Mouse (Mus musculus): ENCODE data around the gene Arvcf. TPM values are rescaled to one million over a fixed set of nuclear protein-coding genes. Genes with fewer than 3 reads are reported as not detected.
A peak's percentile ranks its signal among the peaks of the same experiment; 100 is the strongest.

Arvcf gene
- polyA plus RNA-seq, 1 experiment from 2014 or later, result 30.8 TPM

DNA sequence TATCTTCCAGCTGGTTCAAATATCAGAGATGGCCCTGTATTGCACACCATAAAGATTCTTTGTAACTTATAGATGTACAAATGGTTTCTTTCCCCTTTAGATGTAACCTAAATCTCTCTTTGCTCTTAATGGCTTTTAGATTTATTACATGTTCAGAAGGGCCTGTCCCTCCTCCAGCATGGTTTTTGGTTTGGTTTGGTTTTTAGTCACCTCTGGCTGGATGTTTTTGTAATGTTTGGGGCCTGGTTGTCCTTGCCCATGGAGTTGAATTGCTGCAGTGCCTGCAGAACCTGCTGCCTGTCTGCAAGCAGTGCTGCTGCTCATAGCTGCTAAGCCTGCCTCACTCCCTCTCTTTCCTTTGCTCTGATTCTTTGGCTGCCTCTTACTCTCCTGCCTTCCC is 99.3 kb downstream of the Arvcf start:
- H3K9ac ChIP-seq, result no peak overlapping the region
- DNase-seq, result no peak
- TF ChIP-seq CTCF (IDR thresholded peaks at IDR 0.05; ENCODE audit: low read depth), result no peak
- H3K4me2 ChIP-seq, result no peak overlapping the region
- no peaks in the 10 kb centered on the region for H3K9me3 ChIP-seq (ENCODE audit: low read depth, low read length)
- no peak for ATAC-seq (ENCODE audit: insufficient read depth)
- peaks cover 9% of the 10 kb centered on the region; the same call in 1 of the 2 replicates for H3K4me1 ChIP-seq (ENCODE audit: insufficient read depth)
- H3K36me3 ChIP-seq (ENCODE audit: insufficient read depth), result no peaks in the 10 kb centered on the region
- H3K27me3 ChIP-seq (ENCODE audit: insufficient read depth, low read length), result no peaks in the 10 kb centered on the region
- H3K27ac ChIP-seq (ENCODE audit: low read depth), result no peak overlapping the region
- no peak overlapping the region for H3K4me3 ChIP-seq (ENCODE audit: low read depth, low read length)

GRCm38 (mm10) chr16:18448104-18448503 is 100.1 kb downstream of the Arvcf start:
- H3K27ac ChIP-seq (ENCODE audit: low read depth), result no peak overlapping the region
- peak; percentile 47 for DNase-seq

DNA sequence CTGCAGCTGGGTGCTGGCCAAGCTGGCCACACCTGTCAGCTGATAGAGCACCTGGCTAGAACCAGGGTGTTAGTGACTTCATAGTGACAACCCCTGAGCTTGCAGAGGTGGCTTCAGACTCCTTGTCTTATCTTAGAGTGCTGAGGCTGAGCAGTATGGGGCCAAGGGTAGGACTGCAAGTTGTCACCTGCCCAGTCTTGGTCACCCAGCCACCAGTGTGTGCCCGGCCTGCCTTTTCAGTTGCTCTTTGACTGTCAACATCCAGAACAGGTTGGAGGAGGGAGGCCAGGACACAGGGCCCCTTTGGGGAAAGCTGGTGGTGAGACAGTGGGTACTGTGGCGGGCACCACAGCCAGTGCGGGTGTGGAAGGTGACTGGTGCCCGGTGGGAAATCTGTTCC is 101.0 kb downstream of the Arvcf start:
- TF ChIP-seq CTCF (IDR thresholded peaks at IDR 0.05; ENCODE audit: low read depth), result no peak
- WGBS, result 83% methylated on average over 4 of the region's 4 CpGs
- H3K36me3 ChIP-seq (ENCODE audit: insufficient read depth), result no peaks in the 10 kb centered on the region
- no peak overlapping the region for H3K4me3 ChIP-seq (ENCODE audit: low read depth, low read length)
- H3K27me3 ChIP-seq (ENCODE audit: insufficient read depth, low read length), result no peaks in the 10 kb centered on the region
- ATAC-seq (ENCODE audit: insufficient read depth), result no peak
- H3K9ac ChIP-seq, result no peak overlapping the region
- peaks cover 9% of the 10 kb centered on the region; the same call in 1 of the 2 replicates for H3K4me1 ChIP-seq (ENCODE audit: insufficient read depth)
- no peak for DNase-seq
- H3K9me3 ChIP-seq (ENCODE audit: low read depth, low read length), result no peaks in the 10 kb centered on the region
- no peak overlapping the region for H3K27ac ChIP-seq (ENCODE audit: low read depth)
- no peak overlapping the region for H3K4me2 ChIP-seq

More at GRCm38 (mm10) chr16:18448104-18448503, 100.1 kb downstream of the Arvcf start:
- no peaks in the 10 kb centered on the region for H3K27me3 ChIP-seq (ENCODE audit: insufficient read depth, low read length)
- H3K9ac ChIP-seq, result no peak overlapping the region
- no peaks in the 10 kb centered on the region for H3K9me3 ChIP-seq (ENCODE audit: low read depth, low read length)
- no peak for ATAC-seq (ENCODE audit: insufficient read depth)
- H3K36me3 ChIP-seq (ENCODE audit: insufficient read depth), result no peaks in the 10 kb centered on the region
- no peak for TF ChIP-seq CTCF (IDR thresholded peaks at IDR 0.05; ENCODE audit: low read depth)
- H3K4me1 ChIP-seq (ENCODE audit: insufficient read depth), result peaks cover 9% of the 10 kb centered on the region; the same call in 1 of the 2 replicates
- whole genome bisulfite sequencing, result 22% methylated on average over 6 of the region's 6 CpGs
- no peak overlapping the region for H3K4me3 ChIP-seq (ENCODE audit: low read depth, low read length)
- H3K4me2 ChIP-seq, result no peak overlapping the region

- H3K4me2 ChIP-seq, result no peak overlapping the region
- H3K9me3 ChIP-seq (ENCODE audit: low read depth, low read length), result no peaks in the 10 kb centered on the region
- H3K4me1 ChIP-seq (ENCODE audit: insufficient read depth), result peaks cover 9% of the 10 kb centered on the region; the same call in 1 of the 2 replicates
- TF ChIP-seq CTCF (IDR thresholded peaks at IDR 0.05; ENCODE audit: low read depth), result no peak
- no peaks in the 10 kb centered on the region for H3K27me3 ChIP-seq (ENCODE audit: insufficient read depth, low read length)
- H3K36me3 ChIP-seq (ENCODE audit: insufficient read depth), result 0 out of 2 replicates have a peak, but pooled peaks cover under 1% of the 10 kb centered on the region
- ATAC-seq (ENCODE audit: insufficient read depth) (0 out of 2 replicates have a peak, but pooled peaks have one; percentile 12), DNase-seq (peak; percentile 25)
- H3K27ac ChIP-seq (ENCODE audit: low read depth), result no peak overlapping the region
- 42% methylated on average over 9 of the region's 9 CpGs for WGBS
- no peak overlapping the region for H3K9ac ChIP-seq
- H3K4me3 ChIP-seq (ENCODE audit: low read depth, low read length), result no peak overlapping the region
These were observed 103.7 kb downstream of the Arvcf start for GRCm38 (mm10) chr16:18451486-18452181.

DNA sequence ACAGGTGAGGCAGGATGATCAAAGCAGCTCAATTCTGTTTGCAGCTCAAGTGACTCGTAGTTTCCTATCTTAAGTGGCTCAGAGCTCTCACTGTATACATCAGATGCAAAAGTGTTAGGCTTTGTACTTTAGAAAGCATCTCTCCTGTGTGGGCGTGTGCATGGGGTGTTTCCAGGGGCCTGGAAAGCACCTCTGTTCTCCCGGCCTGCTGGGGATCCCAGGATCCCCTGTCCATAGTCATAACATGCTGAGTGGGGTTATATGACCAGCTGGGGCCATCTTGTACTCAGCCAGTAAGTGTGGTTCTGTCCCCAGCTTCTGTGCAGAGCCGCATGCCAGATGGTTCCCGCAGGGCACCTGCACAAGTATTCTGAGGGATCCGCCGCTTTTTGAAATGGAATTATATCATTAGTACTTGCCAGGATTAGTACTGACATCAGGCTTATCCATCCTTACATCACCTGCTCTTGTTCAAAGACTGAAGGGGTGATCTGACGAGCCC is 104.4 kb downstream of the Arvcf start:
- Histone ChIP-seq H3K9me3 (ENCODE audit: low read depth, low read length) (no peaks in the 10 kb centered on the region), H3K27ac (ENCODE audit: low read depth) (no peak overlapping the region), H3K9ac (no peak overlapping the region), H3K4me3 (ENCODE audit: low read depth, low read length) (no peak overlapping the region), H3K4me1 (ENCODE audit: insufficient read depth) (peaks cover 9% of the 10 kb centered on the region; the same call in 1 of the 2 replicates), H3K4me2 (no peak overlapping the region), H3K27me3 (ENCODE audit: insufficient read depth, low read length) (no peaks in the 10 kb centered on the region), H3K36me3 (ENCODE audit: insufficient read depth) (peaks cover 8% of the 10 kb centered on the region)
- 74% methylated on average over 8 of the region's 8 CpGs for WGBS
- ATAC-seq (ENCODE audit: insufficient read depth) (no peak), DNase-seq (no peak)
- TF ChIP-seq CTCF (IDR thresholded peaks at IDR 0.05; ENCODE audit: low read depth), result no peak

DNA sequence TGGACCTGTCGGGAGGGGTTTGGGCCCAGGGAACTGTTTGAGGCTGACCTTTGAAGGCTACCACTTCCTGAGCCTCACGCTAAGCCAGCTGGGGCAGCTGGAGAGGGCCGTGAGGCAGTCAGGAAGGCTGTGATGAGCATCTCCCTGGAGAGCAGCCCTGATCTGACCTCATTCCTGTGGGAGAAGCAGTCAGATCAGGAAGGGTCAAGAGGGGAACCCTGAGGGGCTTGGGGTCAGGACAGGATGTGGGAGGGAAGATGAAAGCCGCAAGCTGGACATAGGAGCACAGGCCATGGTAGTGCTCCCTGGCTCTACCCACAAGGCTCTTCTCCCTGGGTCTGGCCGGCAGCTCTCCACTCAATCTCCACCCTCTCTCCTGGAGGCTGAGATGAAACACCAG is 105.9 kb downstream of the Arvcf start:
- Histone ChIP-seq H3K9me3 (ENCODE audit: low read depth, low read length) (no peaks in the 10 kb centered on the region), H3K27ac (ENCODE audit: low read depth) (no peak overlapping the region), H3K4me1 (ENCODE audit: insufficient read depth) (peaks cover 6% of the 10 kb centered on the region; the same call in 1 of the 2 replicates), H3K36me3 (ENCODE audit: insufficient read depth) (peaks cover 16% of the 10 kb centered on the region), H3K27me3 (ENCODE audit: insufficient read depth, low read length) (no peaks in the 10 kb centered on the region), H3K9ac (no peak overlapping the region), H3K4me3 (ENCODE audit: low read depth, low read length) (no peak overlapping the region), H3K4me2 (no peak overlapping the region)
- 41% methylated on average over 5 of the region's 5 CpGs for WGBS
- DNase-seq, result no peak
- no peak for TF ChIP-seq CTCF (IDR thresholded peaks at IDR 0.05; ENCODE audit: low read depth)
- ATAC-seq (ENCODE audit: insufficient read depth), result no peak

DNA sequence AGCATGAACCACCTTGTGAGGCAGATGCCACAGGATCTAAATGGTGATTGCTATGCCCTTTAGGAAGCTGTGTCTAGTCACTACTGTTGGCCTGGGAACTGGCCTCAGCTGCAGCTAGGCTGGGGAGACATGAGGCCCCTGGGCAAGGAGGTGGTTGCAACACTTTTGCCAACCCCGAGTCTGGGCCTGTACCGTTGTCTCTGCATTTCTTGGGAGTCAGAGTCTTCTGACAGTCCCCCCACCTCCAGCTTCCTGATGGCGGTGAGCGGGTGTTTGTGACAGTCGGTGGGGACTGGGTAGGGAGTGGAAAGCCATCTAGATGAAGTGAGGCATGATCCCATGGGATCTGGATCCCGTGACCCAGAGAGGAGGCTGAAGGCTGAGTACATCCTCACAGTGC is 107.4 kb downstream of the Arvcf start:
- H3K9me3 ChIP-seq (ENCODE audit: low read depth, low read length), result no peaks in the 10 kb centered on the region
- H3K27me3 ChIP-seq (ENCODE audit: insufficient read depth, low read length), result no peaks in the 10 kb centered on the region
- H3K4me2 ChIP-seq, result no peak overlapping the region
- no peak overlapping the region for H3K9ac ChIP-seq
- no peak overlapping the region for H3K27ac ChIP-seq (ENCODE audit: low read depth)
- no peak overlapping the region for H3K4me3 ChIP-seq (ENCODE audit: low read depth, low read length)
- 75% methylated on average over 6 of the region's 6 CpGs for WGBS
- no peak for ATAC-seq (ENCODE audit: insufficient read depth)
- peaks cover 16% of the 10 kb centered on the region for H3K36me3 ChIP-seq (ENCODE audit: insufficient read depth)
- H3K4me1 ChIP-seq (ENCODE audit: insufficient read depth), result peaks cover 19% of the 10 kb centered on the region
- no peak for TF ChIP-seq CTCF (IDR thresholded peaks at IDR 0.05; ENCODE audit: low read depth)
- no peak for DNase-seq

MicroRNAs within 50 kb of the gene (microRNA counts, 519-probe panel; counts per million panel counts)
- microRNA mmu-miR-185, result 2,887 counts per million, percentile 55 among the panel's probes with 10 or more counts

Small RNAs within 50 kb of the gene (microRNA-seq; reads per million reads assigned to microRNA genes)
- gene Gm26219 (ENCODE audit: borderline number of aligned reads) (not detected), gene Mir185 (ENCODE audit: borderline number of aligned reads) (290 reads per million, percentile 60 among the genes with 10 or more reads in this experiment)

Other genes starting within 250 kb of the Arvcf start
- gene Rtn4r, start 220.5 kb upstream of the Arvcf start, polyA plus RNA-seq (2014; fragmentation: Nextera tagmentation; extraction: Ambion mirVana), result 1.3 and 1.7 TPM in 2 replicates
- not detected in 2 replicates for gene Ccdc188, start 130.3 kb upstream of the Arvcf start, polyA plus RNA-seq (2014; fragmentation: Nextera tagmentation; extraction: Ambion mirVana)
- 22.0 and 23.8 TPM in 2 replicates for gene Zdhhc8, start 113.0 kb upstream of the Arvcf start, polyA plus RNA-seq (2014; fragmentation: Nextera tagmentation; extraction: Ambion mirVana)
- 74.1 and 81.3 TPM in 2 replicates for gene Trmt2a, start 99.5 kb upstream of the Arvcf start, polyA plus RNA-seq (2014; fragmentation: Nextera tagmentation; extraction: Ambion mirVana)
- 776 and 804 TPM in 2 replicates for gene Ranbp1, start 99.5 kb upstream of the Arvcf start, polyA plus RNA-seq (2014; fragmentation: Nextera tagmentation; extraction: Ambion mirVana)
- 1.5 and 2.5 TPM in 2 replicates for gene Gm49776, start 89.9 kb upstream of the Arvcf start, polyA plus RNA-seq (2014; fragmentation: Nextera tagmentation; extraction: Ambion mirVana)
- 42.2 and 44.4 TPM in 2 replicates for gene Dgcr8, start 58.9 kb upstream of the Arvcf start, polyA plus RNA-seq (2014; fragmentation: Nextera tagmentation; extraction: Ambion mirVana)
- 23.6 and 27.2 TPM in 2 replicates for gene Tango2, start 79 bp upstream of the Arvcf start, polyA plus RNA-seq (2014; fragmentation: Nextera tagmentation; extraction: Ambion mirVana)
- 18.7 and 21.5 TPM in 2 replicates for gene Txnrd2, start 78.2 kb downstream of the Arvcf start, polyA plus RNA-seq (2014; fragmentation: Nextera tagmentation; extraction: Ambion mirVana)
- 89.4 and 97.0 TPM in 2 replicates for gene Comt, start 78.7 kb downstream of the Arvcf start, polyA plus RNA-seq (2014; fragmentation: Nextera tagmentation; extraction: Ambion mirVana)
- gene Gnb1l, start 150.5 kb downstream of the Arvcf start, polyA plus RNA-seq (2014; fragmentation: Nextera tagmentation; extraction: Ambion mirVana), result 16.2 and 17.6 TPM in 2 replicates
- 4.2 and 4.8 TPM in 2 replicates for gene Rtl10, start 150.7 kb downstream of the Arvcf start, polyA plus RNA-seq (2014; fragmentation: Nextera tagmentation; extraction: Ambion mirVana)
- gene Tbx1, start 242.5 kb downstream of the Arvcf start, polyA plus RNA-seq (2014; fragmentation: Nextera tagmentation; extraction: Ambion mirVana), result 12.0 and 15.8 TPM in 2 replicates

All from lung, embryonic 14.5 days (tissue).